Mouse (Mus musculus): ENCODE data around the gene Cenpe. TPM values are rescaled to one million over a fixed set of nuclear protein-coding genes. Genes with fewer than 3 reads are reported as not detected.

Gene Cenpe
- polyA plus RNA-seq, 1 experiment from 2014 or later, result 46.7 TPM

DNA sequence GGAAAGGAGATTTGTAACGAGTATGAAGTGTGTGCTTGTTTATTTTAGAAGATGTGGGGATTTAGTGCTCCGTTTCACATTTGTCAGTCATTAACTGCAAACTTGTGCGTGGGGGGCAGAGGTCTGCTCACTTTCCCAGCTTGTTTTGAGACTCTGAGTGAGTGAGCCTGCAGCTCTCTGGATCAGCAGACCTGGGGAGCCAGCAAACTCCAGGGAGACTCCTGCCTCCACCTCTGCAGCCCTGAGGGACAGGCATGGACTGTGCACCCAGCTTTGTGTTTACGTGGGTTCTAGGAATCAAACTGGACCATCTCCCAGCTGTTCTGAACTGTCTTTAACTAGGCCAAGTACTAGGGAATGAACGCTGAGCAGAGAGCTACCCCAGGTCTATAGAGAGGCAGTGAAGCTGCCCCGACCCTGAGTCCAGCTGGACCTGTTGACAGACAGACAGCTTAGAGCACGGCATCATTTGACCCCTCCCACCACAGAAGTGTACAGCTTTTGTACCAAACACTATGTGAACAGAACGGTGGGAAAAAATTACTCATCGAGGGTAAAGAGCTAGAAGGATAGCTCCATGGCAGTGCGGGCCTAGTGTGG, 57.2 kb downstream of the Cenpe start:
- H3K9ac ChIP-seq (ENCODE audit: low read depth, low read length), result no peak overlapping the region; the same call in 1 of the 2 replicates
- WGBS, result 74% methylated on average over 10 of the region's 10 CpGs
- H3K4me1 ChIP-seq (ENCODE audit: control insufficient read depth, insufficient read depth, low read length), result no peaks in the 10 kb centered on the region
- H3K4me2 ChIP-seq (replicated peaks; ENCODE audit: low read depth, low read length), result no peak overlapping the region
- ATAC-seq (ENCODE audit: low FRiP score, low TSS enrichment), result peak; percentile 74
- peaks cover 82% of the 10 kb centered on the region for H3K36me3 ChIP-seq (ENCODE audit: control insufficient read depth, insufficient read depth, low read length)
- no peaks in the 10 kb centered on the region for H3K27me3 ChIP-seq (ENCODE audit: control insufficient read depth, insufficient read depth, low read length)
- H3K27ac ChIP-seq (ENCODE audit: low read depth, low read length), result peak overlapping the region; percentile 34; the same call in 1 of the 2 replicates
- no peaks in the 10 kb centered on the region for H3K9me3 ChIP-seq (ENCODE audit: control insufficient read depth, low read length)
- no peak overlapping the region for H3K4me3 ChIP-seq (ENCODE audit: low read length)

DNA sequence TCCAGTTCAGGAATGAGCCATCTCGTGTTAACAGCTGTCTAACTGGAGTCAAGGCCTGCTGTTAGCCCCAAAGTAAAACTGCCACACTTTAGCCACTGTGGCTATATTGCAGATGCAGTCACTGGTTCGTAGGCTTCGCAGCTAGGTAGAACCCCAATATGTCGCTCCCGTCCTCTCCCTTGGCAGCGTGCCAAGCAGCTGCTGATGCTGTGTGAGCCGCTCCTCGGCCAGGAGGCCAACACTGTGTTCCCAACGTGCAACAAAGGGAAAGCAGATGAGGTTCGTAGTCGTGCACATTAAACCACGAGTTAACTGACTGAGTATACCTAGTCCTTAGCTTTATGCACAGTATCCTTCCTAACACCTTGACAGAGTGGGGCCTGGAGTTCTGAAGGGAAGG, 60.3 kb downstream of the Cenpe start:
- ATAC-seq (ENCODE audit: low FRiP score, low TSS enrichment), result no peak
- H3K27ac ChIP-seq (ENCODE audit: low read depth, low read length), result no peak overlapping the region
- H3K4me1 ChIP-seq (ENCODE audit: control insufficient read depth, insufficient read depth, low read length), result no peaks in the 10 kb centered on the region
- no peak overlapping the region for H3K4me3 ChIP-seq (ENCODE audit: low read length)
- H3K4me2 ChIP-seq (replicated peaks; ENCODE audit: low read depth, low read length), result no peak overlapping the region
- H3K36me3 ChIP-seq (ENCODE audit: control insufficient read depth, insufficient read depth, low read length), result peaks cover 57% of the 10 kb centered on the region
- no peaks in the 10 kb centered on the region for H3K27me3 ChIP-seq (ENCODE audit: control insufficient read depth, insufficient read depth, low read length)
- H3K9ac ChIP-seq (ENCODE audit: low read depth, low read length), result no peak overlapping the region
- 79% methylated on average over 12 of the region's 12 CpGs for WGBS
- H3K9me3 ChIP-seq (ENCODE audit: control insufficient read depth, low read length), result no peaks in the 10 kb centered on the region

GRCm38 (mm10) chr3:135273047-135273446, 60.7 kb downstream of the Cenpe start:
- Histone ChIP-seq H3K4me2 (replicated peaks; ENCODE audit: low read depth, low read length) (no peak overlapping the region), H3K4me1 (ENCODE audit: control insufficient read depth, insufficient read depth, low read length) (no peaks in the 10 kb centered on the region), H3K4me3 (ENCODE audit: low read length) (no peak overlapping the region), H3K9ac (ENCODE audit: low read depth, low read length) (no peak overlapping the region), H3K36me3 (ENCODE audit: control insufficient read depth, insufficient read depth, low read length) (peaks cover 54% of the 10 kb centered on the region), H3K27me3 (ENCODE audit: control insufficient read depth, insufficient read depth, low read length) (no peaks in the 10 kb centered on the region), H3K9me3 (ENCODE audit: control insufficient read depth, low read length) (no peaks in the 10 kb centered on the region), H3K27ac (ENCODE audit: low read depth, low read length) (no peak overlapping the region)
- 91% methylated on average over 13 of the region's 13 CpGs for WGBS
- ATAC-seq (ENCODE audit: low FRiP score, low TSS enrichment), result no peak

- H3K9me3 ChIP-seq (ENCODE audit: control insufficient read depth, low read length), result no peaks in the 10 kb centered on the region
- no peak overlapping the region for H3K4me2 ChIP-seq (replicated peaks; ENCODE audit: low read depth, low read length)
- 65% methylated on average over 4 of the region's 4 CpGs for whole genome bisulfite sequencing
- no peak overlapping the region for H3K4me3 ChIP-seq (ENCODE audit: low read length)
- H3K27me3 ChIP-seq (ENCODE audit: control insufficient read depth, insufficient read depth, low read length), result no peaks in the 10 kb centered on the region
- no peak overlapping the region for H3K27ac ChIP-seq (ENCODE audit: low read depth, low read length)
- H3K4me1 ChIP-seq (ENCODE audit: control insufficient read depth, insufficient read depth, low read length), result no peaks in the 10 kb centered on the region
- ATAC-seq (ENCODE audit: low FRiP score, low TSS enrichment), result peak; percentile 15; the same call in 1 of the 2 replicates
- H3K36me3 ChIP-seq (ENCODE audit: control insufficient read depth, insufficient read depth, low read length), result no peaks in the 10 kb centered on the region
- no peak overlapping the region for H3K9ac ChIP-seq (ENCODE audit: low read depth, low read length)
These were observed 67.8 kb downstream of the Cenpe start for GRCm38 (mm10) chr3:135280160-135280559.

DNA sequence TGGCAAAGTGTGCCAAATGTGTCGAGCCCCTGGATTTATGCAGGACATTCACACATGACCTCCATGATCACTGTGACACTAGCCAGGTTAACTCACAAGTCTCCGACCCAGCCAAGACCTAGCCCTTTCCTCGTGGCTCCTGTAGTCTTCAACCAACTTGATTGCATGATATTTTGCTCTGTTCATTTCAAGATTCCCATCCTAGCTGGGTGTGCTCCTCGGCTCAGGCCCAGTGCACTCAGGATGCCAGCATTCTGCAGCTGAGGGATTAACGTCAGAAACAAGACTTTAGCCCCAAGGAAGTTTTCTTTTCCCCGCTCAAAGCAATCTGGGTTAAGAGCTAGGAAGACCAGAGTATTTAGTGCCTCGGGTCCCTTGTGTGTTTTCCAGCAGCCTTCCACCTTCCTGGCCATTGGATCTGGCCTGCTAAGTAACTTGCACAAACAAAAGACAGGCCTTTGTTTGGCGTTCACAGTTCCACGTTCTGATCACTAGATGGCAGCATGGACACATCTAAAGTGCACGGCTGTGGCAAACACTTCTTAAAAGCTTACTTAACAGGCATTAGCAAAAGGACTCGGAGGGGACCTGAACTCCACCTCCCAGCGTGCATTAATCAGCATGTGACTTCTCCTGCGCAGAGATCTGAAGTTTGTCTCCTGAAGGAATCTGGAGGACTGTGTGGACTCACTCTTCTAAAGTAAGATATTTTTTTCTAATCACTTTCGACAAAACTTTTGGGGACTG, 68.5 kb downstream of the Cenpe start, which contains the start of gene Bdh2:
Gene Bdh2 (plus strand): TSS at position 553 of the 747 bp plus-strand sequence.
- H3K4me3 ChIP-seq (ENCODE audit: low read length), result peak within 1 kb of the TSS; percentile 10; the same call in 1 of the 2 replicates
- peak; percentile 93 for ATAC-seq (ENCODE audit: low FRiP score, low TSS enrichment)
- H3K4me1 ChIP-seq (ENCODE audit: control insufficient read depth, insufficient read depth, low read length), result no peaks in the 10 kb centered on the region
- H3K9ac ChIP-seq (ENCODE audit: low read depth, low read length), result peak within 1 kb of the TSS; percentile 18; the same call in 1 of the 2 replicates
- no peaks in the 10 kb centered on the region for H3K9me3 ChIP-seq (ENCODE audit: control insufficient read depth, low read length)
- 0 out of 2 replicates have a peak within 1 kb of the TSS, but pooled peaks have one; percentile 30 for H3K27ac ChIP-seq (ENCODE audit: low read depth, low read length)
- peak within 1 kb of the TSS; percentile 16; the same call in 1 of the 2 replicates for H3K4me2 ChIP-seq (replicated peaks; ENCODE audit: low read depth, low read length)
- 20% methylated on average over 14 of the region's 14 CpGs for WGBS
- no peaks in the 10 kb centered on the region for H3K36me3 ChIP-seq (ENCODE audit: control insufficient read depth, insufficient read depth, low read length)
- H3K27me3 ChIP-seq (ENCODE audit: control insufficient read depth, insufficient read depth, low read length), result no peaks in the 10 kb centered on the region

DNA sequence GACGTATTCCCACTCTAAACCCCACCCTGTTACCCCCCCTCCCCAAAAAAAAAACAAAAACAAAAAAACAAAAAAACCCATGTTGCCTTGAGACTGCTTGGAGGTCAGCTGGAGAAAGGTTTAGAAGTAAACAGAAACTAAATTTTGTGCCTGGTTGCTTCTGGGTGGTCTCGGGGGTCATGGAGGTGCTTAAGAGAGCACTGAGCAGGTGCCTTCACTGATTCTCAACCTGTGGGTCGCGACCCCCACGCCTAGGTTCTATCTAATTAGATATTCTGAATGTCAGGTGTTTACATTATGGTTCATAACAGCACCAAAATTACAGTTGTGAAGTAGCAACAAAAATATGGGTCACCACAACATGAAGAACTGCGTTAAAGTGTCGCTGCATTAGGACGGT, 69.4 kb downstream of the Cenpe start:
- H3K4me2 ChIP-seq (replicated peaks; ENCODE audit: low read depth, low read length), result no peak overlapping the region
- no peak overlapping the region for H3K4me3 ChIP-seq (ENCODE audit: low read length)
- no peak for ATAC-seq (ENCODE audit: low FRiP score, low TSS enrichment)
- no peak overlapping the region for H3K27ac ChIP-seq (ENCODE audit: low read depth, low read length)
- H3K9me3 ChIP-seq (ENCODE audit: control insufficient read depth, low read length), result no peaks in the 10 kb centered on the region
- H3K9ac ChIP-seq (ENCODE audit: low read depth, low read length), result no peak overlapping the region
- no peaks in the 10 kb centered on the region for H3K36me3 ChIP-seq (ENCODE audit: control insufficient read depth, insufficient read depth, low read length)
- no peaks in the 10 kb centered on the region for H3K27me3 ChIP-seq (ENCODE audit: control insufficient read depth, insufficient read depth, low read length)
- H3K4me1 ChIP-seq (ENCODE audit: control insufficient read depth, insufficient read depth, low read length), result no peaks in the 10 kb centered on the region
- 83% methylated on average over 8 of the region's 8 CpGs for WGBS

GRCm38 (mm10) chr3:135285256-135285655, 72.9 kb downstream of the Cenpe start:
- Histone ChIP-seq H3K36me3 (ENCODE audit: control insufficient read depth, insufficient read depth, low read length) (no peaks in the 10 kb centered on the region), H3K27ac (ENCODE audit: low read depth, low read length) (no peak overlapping the region), H3K9me3 (ENCODE audit: control insufficient read depth, low read length) (no peaks in the 10 kb centered on the region), H3K4me1 (ENCODE audit: control insufficient read depth, insufficient read depth, low read length) (no peaks in the 10 kb centered on the region), H3K4me2 (replicated peaks; ENCODE audit: low read depth, low read length) (no peak overlapping the region), H3K4me3 (ENCODE audit: low read length) (no peak overlapping the region), H3K27me3 (ENCODE audit: control insufficient read depth, insufficient read depth, low read length) (no peaks in the 10 kb centered on the region), H3K9ac (ENCODE audit: low read depth, low read length) (no peak overlapping the region)
- ATAC-seq (ENCODE audit: low FRiP score, low TSS enrichment), result no peak
- WGBS, result 87% methylated on average over 11 of the region's 11 CpGs

DNA sequence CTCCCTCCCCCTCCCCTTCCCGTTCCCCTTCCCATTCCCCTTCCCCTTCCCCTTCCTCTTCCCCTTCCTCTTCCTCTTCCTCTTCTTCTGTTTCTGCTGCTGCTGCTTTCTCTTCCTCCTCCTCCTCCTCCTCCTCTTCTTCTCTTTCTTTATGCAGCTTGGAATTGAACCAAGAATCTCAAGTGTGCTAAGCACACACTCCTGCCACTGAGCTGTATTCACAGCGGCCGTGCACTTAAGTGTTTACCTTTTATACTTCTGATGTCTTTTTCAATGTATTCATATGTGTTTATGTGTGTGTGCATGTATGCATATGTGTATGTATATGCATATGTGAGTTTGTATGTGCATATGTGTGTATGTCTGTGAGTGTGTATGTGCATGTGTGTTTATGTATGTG, 73.5 kb downstream of the Cenpe start:
- Histone ChIP-seq H3K4me1 (ENCODE audit: control insufficient read depth, insufficient read depth, low read length) (no peaks in the 10 kb centered on the region), H3K27ac (ENCODE audit: low read depth, low read length) (no peak overlapping the region), H3K9ac (ENCODE audit: low read depth, low read length) (no peak overlapping the region), H3K9me3 (ENCODE audit: control insufficient read depth, low read length) (no peaks in the 10 kb centered on the region), H3K27me3 (ENCODE audit: control insufficient read depth, insufficient read depth, low read length) (no peaks in the 10 kb centered on the region), H3K4me2 (replicated peaks; ENCODE audit: low read depth, low read length) (no peak overlapping the region), H3K36me3 (ENCODE audit: control insufficient read depth, insufficient read depth, low read length) (no peaks in the 10 kb centered on the region), H3K4me3 (ENCODE audit: low read length) (no peak overlapping the region)
- no peak for ATAC-seq (ENCODE audit: low FRiP score, low TSS enrichment)
- WGBS, result 91% methylated on average over 3 of the region's 3 CpGs

DNA sequence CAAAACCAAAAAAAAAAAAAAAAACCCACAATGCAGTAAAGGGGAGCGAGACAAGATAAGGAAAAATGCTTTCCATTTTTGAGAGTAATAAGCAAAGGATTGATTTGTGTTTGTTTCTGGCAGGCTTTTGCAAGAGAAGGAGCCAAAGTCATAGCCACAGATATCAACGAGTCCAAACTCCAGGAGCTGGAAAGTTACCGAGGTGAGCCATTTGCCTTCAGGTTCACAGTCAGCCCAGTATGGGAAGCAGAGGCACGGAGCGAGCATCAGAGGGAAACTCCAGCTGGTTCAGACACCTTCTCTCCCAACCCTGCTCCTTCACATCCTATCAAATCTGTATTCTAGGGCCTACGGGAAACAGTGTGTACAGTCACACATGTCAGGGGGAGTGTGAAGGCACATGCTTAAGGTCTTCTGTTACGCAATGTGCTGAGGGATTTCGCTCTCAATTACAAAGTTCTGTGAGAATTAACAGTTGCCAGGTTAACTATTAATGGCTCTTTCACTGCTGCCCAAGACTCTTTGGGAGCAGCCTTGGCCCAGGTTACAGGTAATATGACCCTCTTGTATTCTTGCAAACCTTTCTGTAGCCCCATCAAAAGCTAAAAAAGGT, 75.9 kb downstream of the Cenpe start:
- no peak for ATAC-seq (ENCODE audit: low FRiP score, low TSS enrichment)

More for the DNA sequence above, 75.9 kb downstream of the Cenpe start:
- Histone ChIP-seq H3K9ac (ENCODE audit: low read depth, low read length) (no peak overlapping the region), H3K27ac (ENCODE audit: low read depth, low read length) (no peak overlapping the region), H3K4me3 (ENCODE audit: low read length) (no peak overlapping the region), H3K9me3 (ENCODE audit: control insufficient read depth, low read length) (no peaks in the 10 kb centered on the region), H3K27me3 (ENCODE audit: control insufficient read depth, insufficient read depth, low read length) (no peaks in the 10 kb centered on the region), H3K36me3 (ENCODE audit: control insufficient read depth, insufficient read depth, low read length) (no peaks in the 10 kb centered on the region), H3K4me2 (replicated peaks; ENCODE audit: low read depth, low read length) (no peak overlapping the region), H3K4me1 (ENCODE audit: control insufficient read depth, insufficient read depth, low read length) (no peaks in the 10 kb centered on the region)
- WGBS, result 74% methylated on average over 8 of the region's 8 CpGs

Data from kidney, embryonic 14.5 days (tissue).